Mouse (Mus musculus) c-Kit-positive CD71-positive TER-119-negative erythroid progenitor cells, embryonic 14.5 days (primary cell): ENCODE measurements around the gene Pcgf1.

ENCODE experiments used
- DNase-seq: peaks from one replicate; pipeline ENCODE4 v3.0.0-alpha.2; 2013; ENCODE audit warnings: low read depth

The Pcgf1 gene

DNA sequence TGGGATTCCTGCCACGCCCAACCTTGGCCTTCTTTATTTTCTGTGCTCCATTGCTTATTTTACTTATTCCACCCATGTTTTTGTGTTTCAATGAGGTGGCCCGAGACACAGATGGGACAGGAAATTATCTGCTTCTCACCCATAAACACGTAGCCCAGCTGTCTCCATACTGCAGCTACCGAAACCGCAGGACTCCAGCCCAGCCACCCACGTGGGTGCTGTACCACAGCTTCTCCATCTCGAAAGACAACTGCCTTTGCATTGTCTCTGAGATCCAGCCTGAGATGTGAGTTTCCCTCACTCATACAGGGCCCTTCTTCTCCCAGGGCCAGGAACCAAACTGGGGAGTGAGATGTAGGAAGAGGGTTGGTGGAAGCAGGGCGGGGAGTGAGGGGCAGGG is 11.7 kb upstream of the Pcgf1 start:
- no peak for DNase-seq

DNA sequence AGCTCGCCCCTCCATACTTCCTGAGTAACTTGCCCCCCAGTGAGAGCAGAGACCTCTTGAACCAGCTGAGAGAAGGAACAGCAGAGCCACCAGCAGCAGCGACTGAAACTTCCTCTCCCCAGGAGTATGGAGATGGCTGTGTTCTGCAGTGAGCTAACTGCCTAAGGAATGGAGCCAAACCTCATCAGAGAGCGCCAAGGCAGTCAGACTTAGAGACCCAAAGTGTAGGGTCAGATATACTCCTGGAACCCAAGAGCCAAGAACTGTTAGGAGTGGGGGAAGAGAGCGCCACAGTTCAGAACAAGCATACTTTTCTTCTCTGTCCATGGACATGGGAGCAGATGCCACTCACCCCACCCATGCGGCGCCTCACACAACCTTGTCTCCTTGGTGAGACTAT is 11.2 kb upstream of the Pcgf1 start:
- DNase-seq = no peak

DNA sequence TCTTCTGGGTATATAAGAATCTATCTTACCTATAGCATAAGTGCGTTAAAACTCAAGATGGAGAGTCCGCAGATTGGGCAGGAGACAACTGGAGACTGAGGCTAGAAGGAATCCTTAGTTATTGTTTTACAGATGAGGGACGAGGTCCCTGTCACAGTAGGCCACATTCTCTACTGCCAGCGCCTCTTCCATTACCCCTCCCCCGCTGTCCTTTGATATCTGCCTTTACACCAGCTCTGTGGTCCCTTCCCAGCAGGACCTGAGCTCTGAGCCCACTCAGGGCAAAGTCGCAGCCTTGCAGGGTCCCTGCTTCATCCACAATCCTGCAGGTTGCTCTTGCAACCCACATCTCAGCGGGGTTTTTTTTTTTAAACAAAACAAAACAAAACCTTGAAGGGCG is 9.4 kb upstream of the Pcgf1 start:
- no peak for DNase-seq

DNA sequence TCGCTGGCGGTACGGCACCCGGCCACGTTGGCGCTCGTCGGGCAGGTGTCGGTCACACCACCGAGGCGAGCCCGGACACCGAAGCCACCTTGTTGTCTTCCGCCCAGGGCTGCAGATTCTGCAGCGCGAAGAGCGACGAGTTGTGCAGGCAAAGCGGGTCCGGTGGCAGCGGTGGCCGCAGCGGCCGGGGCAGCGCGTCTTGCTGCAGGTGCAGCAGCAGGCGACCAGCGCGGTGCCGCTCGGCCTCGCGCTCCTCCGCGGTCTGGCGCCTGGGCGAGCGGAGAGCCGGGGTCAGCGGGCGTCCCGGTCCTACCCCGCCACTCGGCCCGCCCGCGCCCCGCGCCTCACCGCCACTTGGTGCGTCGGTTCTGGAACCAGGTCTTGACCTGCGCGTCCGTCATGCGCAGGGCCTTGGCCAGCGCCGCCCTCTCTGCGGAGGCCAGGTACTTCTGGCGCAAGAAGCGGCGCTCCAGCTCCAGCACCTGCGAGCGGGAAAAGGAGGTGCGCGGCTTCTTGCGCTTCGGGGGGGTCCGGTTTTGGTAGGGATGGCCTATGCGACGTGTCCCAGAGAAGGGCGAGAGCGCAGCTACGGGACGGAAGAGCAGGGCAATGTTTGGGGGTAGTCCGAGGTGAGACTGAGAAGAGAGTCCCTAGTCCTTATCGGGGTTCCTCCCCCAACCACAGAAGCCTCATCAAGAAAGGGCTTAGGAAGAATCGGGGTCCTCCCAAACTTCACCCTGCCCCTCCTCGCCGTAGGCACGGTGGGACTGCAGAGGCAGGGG is 8.8 kb upstream of the Pcgf1 start:
- DNase-seq = no peak

DNA sequence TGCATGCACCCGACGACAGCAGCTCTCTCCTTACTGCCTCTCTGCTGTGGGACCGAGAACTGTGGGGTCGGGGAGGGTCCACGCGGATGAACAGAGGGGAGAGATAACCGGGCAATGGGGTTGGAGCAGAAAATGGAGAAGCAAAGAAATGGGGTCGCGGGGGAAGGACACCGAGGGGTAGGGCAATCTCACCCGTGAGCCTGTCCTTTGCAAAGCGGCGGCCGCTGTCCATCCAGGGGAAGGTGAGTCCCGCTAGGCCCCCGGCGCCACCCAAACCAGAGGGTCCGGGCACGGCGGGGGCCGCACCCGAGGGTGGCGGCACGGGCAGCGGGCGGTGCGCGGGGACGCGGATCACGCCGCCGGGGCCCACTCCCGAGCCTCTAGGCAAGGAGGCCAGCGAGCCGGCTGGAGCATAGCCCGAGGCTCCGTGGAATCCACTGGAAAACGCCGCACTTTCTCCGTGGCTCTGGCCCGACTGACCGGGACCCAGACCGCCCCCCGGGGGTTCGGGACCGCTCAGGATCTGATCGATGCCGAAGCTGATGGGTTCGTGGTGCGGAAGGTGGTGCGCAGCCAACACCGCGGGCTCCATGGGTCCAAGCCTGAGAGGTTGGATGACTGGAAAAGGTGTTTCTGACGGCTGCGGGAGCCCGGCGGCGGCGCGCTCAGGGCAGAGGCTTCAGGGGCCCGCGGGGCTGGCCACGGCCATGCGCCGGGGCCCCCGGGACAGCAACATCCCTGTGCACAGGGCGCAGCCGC is 8.0 kb upstream of the Pcgf1 start:
- DNase-seq = no peak

DNA sequence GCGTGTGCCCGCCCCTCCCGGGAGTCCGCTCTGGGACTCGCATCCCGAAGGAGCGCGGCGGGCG is 7.6 kb upstream of the Pcgf1 start, which contains the start of gene Tlx2:
Gene Tlx2 (minus strand): TSS at position 47 of the 64 bp plus-strand sequence.
- no peak for DNase-seq

DNA sequence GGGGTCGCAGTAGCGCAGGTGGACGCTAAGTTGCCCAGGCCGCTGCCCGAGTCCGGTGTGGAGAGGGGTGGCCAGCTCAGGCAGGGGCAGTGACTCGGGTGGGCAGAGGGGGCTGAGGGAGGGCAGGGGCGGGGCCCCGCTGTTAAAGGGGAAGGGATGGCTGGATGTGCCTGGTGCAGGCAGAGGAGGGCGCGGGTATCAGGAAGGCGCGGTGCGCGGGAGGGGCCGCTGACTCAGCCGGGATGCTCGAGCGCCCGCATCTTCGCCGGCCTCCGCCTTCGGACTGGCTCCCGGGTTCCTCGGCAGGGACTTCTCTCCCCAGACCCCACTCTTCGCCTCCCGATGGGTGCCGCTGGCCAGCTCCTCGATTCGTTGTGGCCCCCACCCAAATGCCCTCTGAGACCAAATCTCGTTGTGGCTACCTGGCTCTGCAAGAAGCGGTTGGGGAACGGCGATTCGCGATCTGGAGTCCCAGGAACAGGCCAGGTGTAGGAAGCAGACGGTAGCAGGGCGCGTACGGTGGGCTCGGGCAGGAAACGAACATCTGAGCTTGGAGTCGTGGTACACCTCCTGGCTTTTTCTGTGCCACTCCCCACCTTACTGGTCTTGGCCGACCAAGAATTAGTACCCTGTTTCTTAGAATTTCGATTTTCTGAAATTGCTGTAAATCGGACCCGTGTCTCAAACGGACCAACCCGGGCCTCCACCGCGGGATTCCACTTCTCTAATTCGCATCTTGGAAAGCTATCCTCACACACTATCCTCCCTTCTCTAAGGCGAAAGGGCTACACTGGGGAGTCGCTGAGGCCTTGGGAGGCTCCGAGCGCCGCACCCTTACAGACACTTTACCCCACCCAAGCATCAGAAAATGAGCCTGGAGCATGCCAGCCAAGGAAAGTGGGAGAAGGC is 7.1 kb upstream of the Pcgf1 start:
- DNase-seq = no peak

DNA sequence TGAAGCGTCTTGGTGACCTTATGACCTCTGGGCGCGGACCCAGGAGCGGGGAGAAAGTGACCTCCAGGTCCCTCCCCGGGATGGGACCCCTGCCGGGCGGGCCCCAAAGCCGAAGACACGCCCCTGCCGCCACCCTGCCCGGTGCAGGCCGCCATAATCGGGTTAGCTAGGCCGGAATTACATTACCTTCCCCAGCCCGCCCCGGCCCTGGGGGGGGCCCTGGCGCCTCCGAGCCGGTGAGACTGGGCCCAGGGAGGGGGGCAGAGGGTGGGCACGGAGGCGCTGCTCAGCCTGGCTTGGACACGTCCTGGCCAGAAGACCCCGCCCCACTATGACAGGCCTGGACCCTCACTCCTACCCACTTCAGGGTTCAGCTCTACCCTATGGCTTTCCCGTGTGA is 6.4 kb upstream of the Pcgf1 start:
- DNase-seq = no peak

DNA sequence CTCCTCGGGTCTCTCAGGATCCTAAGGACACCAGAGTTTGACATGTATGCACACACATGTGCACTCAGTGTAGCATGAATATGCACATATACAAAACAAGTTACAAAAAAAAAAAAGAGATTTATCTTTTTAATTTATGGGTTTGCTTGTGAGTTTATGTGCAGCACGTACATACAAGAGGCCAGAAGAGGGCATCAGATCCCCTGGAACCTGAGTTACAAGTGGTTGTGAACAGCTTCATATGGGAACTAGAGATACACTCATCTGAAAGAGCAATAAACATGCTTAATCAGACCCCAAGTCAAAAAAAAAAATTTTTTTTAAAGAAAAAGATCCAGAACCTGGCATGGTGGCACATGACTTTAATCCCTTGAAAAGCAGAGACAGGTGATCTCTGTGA is 2.7 kb upstream of the Pcgf1 start:
- DNase-seq = no peak

DNA sequence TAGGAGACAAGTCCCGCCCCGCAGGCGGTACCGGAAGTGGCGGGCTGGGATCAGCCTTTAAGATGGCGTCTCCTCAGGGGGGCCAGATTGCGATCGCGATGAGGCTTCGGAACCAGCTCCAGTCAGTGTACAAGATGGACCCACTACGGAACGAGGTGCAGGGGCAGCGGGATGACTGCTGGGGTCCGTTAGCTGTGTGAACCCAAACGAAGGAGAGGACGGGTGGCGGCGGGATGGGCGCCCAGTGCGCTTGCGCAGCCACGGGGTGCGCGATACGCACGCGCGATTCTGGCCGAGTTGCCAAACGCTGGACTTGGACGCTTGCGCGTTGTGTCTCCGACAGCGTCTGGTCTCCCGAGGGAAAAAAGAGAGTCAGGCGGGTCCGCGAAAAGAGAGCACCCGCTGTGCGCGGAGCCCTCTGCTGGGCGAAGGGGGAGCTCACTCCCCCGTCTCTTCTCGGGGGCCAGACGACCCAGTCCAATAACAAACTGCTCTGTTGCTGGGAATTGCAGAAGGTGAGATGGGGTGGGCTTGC is 722 bp downstream of the Pcgf1 start:
- DNase-seq = peak; percentile 98

DNA sequence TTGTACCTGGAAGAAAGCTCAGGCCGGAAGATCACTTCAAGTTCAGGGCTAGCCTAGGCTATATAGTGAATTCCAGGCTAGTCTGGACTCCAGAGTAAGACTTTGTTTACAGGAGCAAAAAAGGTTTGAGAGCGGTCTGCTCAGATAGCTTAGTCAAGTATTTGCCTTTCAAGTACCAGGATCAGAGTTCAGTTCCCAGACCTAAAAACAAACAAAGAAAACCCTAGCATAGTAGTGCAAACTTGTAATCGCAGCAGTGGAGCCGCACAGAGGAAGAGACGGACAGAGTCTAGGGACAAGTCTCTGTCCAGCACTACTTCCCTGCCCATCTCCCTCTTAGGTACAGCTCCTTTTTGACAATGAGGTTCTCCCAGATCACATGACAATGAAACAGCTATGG is 2.5 kb downstream of the Pcgf1 start:
- no peak for DNase-seq

DNA sequence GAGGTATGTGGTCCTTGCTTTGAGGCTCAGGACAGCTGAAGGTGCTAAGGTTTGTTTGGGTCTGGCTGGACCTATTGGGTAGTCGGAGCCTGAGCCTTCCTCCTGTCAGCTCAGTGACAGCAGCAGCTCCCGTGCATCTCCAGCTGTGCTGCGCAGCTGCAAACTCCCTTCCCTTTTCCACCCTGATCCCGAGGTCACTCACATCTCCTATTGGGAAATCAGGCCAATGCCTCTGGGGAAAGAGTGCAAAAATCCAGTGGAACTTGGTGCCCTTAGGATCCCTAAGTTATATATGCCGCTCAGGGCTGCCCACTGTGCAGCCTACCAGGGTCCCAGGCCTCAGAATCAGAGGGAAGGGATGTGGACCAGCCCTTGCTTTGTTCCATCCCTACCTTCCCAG is 5.8 kb downstream of the Pcgf1 start:
- DNase-seq = no peak

DNA sequence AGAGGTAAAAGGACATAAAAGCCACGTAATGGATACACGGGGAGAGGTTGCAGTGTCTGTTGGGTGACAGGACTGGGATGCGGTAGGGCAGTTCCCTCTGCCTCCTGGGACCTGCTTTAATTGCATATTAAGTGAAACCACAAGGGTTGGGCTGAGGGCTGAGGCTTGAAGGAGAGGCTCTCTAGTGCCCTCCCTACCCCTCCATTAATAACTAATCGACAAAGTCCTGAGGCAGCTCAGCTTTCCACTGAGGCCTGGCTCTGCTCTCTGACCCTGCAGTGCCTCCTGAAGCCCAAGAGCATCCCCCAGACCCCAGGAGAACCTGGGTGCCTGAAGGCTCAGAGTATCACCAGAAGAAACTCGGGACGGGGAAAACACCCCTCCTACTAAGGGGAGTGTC is 6.8 kb downstream of the Pcgf1 start:
- DNase-seq = no peak

DNA sequence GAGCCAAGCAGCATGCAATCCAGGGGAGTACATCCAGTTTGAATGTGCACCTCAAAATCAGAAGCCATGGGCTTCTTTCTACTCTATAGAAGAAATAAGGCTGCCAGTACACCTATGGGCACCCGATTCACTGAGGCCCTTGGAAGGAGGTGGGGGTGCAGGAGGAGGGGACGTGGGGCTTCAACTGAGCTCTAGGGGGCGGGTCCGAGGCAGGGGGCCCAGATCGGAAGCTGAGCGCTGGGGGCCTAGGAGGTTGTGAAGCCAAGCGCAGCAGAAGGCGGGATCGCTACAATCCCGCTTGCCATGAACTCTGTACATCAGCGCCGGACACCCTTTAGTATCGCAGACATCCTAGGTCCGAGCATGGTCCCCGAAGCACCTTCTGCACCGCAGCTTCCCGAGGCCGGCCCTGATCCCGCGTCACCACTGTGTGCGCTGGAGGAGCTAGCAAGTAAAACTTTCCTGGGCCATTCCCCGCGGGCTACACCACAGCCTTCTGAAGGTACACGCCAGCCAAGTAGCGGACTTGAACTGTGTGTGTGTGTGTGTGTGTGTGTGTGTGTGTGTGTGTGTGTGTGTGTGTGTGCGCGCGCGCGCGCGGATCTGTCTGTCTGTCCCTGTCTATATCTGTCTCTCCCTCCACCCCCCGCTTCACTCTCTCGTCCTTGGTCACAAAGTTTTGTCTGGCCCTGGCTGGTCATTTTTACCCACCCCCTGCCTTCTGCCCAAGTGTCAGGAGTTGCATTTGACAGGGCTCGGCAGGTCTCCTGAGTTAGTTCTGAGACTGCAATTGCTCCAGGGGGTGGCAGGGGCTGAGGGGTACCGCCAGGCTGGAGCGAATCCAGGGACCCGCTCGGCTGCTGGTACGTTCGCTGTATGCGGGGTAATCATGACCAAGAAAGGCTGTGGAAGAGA is 8.7 kb downstream of the Pcgf1 start, which contains the start of gene Lbx2:
Gene Lbx2 (plus strand): TSS at position 247 of the 915 bp plus-strand sequence.
- DNase-seq = no peak

DNA sequence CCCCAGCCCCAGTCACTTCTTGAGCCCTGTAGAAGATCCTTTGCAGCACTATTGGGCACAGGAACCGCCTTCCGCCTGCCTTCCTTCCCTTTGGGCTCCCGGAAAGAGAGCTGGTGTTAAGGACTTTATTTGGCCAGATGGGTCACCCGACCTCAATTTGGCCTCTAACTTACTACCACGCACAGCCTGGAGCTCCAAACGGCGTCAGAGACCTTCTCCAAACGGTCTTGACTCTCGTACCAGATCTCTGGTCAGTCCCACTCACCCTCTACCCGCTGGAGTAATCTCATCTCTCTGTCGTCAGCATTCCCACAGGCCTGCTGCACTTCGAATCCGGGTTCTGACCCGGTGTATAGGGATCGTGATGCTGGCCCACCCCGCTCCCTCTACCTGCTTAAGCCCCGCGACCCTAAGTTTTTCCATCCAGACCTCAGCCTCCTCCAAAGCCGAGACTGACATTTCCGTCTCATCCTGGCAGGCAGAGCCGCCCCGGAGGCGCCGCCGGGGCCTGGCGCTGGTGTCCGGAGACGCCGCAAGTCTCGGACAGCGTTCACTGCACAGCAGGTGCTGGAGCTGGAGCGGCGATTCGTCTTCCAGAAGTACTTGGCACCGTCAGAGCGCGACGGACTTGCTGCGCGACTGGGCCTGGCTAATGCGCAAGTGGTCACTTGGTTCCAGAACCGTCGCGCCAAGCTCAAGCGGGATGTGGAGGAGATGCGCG is 9.7 kb downstream of the Pcgf1 start:
- no peak for DNase-seq

DNA sequence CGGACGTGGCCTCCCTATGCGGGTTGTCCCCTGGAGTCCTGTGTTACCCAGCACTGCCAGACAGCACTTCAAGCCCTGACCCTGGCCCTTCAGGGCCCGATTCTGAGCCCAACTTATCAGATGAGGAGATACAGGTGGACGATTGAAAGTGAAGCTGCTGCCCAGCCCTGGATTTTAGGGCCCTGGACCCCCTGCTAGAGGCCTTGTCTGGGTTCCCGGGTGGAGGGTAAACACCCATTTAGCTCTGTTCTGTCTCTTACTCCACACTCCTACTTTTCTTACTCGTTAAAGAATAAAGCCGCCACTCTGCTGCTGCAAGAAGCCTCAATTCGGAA is 10.2 kb downstream of the Pcgf1 start:
- DNase-seq = no peak

DNA sequence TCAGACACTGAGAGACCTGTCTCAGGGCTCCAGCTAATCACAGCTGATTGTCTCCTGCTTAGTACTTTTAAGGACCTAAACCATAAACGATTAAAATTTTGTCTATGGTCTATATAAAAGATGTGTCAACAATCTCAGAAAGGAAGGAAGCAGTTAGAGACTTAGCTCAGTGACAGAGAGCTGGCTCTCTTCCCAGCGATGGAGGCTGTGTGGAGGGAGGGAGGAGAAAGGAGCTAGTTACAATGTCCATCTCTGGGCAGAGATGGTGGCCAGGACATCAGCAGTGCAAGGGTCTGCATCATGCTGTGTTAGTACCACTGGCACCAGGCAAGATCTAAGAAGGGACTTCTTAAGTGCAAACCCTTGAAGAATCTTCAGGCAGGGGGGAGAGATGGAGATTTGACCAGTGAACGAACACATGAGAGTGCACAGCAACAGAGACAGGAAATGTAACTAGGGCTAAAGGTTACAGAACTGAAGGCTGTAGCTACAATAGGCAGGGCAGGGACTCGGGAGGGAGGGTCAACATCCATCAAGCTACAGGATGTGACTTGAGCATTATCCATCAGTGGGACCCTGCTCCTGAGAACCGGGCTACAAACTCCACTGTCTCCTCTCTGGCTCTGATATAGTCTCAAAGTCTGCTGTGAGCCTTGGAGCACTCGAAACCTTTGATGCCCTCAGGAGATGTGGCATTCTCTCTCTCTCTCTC is 14.9 kb downstream of the Pcgf1 start:
- DNase-seq = no peak

DNA sequence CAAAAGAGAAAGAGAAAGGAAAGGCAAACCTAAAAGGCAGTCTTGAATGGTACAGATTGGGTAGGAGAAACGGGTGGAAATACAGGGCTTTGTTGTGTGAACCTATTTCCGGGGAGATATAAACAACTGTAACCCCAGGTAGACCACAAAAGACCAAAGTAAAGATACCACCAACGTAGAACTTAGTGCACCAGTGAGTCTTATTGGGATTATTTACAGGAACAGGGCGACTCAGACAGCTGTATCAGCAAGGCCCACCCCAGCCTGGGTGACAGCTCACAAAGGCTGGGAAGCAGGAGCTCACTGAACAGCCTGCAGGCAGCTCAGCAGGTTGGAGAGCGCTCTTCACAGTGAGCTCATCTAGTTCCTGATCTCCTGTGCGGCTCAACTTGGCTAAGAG is 18.3 kb downstream of the Pcgf1 start:
- no peak for DNase-seq

DNA sequence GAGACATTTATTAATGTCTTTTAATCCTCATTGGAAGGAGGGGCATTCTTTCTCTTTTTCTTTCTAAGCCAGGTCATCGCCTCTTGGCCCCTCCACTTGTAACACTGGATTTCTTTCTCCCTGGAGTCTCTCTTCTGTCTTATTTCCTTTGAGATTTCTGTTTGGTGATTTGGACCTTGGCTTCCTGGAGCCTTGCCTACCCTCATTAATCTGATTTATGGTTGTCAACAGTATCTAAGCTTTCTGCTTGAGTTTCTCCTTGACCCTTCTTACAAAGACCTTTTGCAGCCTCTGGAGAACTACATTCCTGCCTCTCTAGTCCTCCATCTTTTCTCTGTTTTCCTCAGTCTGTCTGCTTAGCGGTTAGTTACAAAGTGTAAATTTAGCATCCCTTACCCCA is 20.7 kb downstream of the Pcgf1 start:
- no peak for DNase-seq

DNA sequence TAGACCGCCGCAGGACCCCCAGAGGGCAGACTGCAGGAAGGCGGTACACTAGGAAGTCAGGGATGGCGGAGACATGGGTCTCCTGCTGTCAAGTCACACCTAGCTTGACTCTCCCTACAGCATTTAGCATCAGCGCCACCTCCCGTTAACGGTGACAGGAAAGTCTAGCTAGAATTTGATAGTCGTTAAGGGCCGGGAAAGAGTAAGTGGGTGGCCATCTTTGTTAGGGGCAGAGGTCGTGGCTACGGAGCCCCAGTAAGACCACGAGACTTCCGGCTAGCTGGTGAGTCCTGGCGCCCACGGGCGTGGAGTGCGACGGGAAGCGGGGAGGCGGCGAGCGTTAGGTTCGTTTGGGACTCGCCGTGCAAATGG is 23.6 kb downstream of the Pcgf1 start, which contains the start of the genes Ccdc142 and Gm42688:
Gene Ccdc142 (plus strand): TSS at position 286 of the 372 bp plus-strand sequence.
Gene Gm42688 (plus strand): TSS at position 302 of the 372 bp plus-strand sequence.
- peak; percentile 89 for DNase-seq
